Mouse (Mus musculus) right cerebral cortex, postnatal 36 days (tissue): Measurements from ENCODE around the gene Psg23.
"Not testable (repeated sequence)": the region's sequence is repeated elsewhere in the genome, so short reads cannot be mapped to it uniquely, and the experiment has no call there.

ENCODE experiments used
- DNase-seq, 2 experiments: peaks; one replicate each; pipeline ENCODE4 v3.0.0; 2022; ENCODE audit warnings: low spot score in 2 of 2, mixed read lengths in 1 of 2

The Psg23 gene

DNA sequence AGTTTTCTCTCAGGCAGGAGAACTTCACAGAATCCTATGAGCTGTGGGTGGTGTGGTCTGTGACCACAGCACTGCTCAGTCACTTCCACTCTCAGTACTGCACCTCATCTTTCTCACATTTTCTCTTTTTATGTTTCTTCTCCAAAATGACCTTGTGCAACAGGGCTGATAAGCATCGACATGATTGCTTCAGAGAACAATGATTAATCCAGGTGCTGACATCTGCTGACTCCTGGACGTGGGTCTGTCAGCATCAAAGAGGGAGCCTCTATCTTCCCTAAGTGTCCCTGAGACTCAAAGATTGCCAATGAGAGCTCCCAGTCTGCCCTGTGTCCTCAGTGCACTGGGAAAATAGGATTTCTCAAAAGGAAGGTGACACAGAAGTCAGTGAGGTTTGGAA, at the start of gene Psg23:
Gene Psg23, minus strand, starts transcription at position 101 of the 400 bp plus-strand sequence.
- DNase-seq = not testable (repeated sequence)

DNA sequence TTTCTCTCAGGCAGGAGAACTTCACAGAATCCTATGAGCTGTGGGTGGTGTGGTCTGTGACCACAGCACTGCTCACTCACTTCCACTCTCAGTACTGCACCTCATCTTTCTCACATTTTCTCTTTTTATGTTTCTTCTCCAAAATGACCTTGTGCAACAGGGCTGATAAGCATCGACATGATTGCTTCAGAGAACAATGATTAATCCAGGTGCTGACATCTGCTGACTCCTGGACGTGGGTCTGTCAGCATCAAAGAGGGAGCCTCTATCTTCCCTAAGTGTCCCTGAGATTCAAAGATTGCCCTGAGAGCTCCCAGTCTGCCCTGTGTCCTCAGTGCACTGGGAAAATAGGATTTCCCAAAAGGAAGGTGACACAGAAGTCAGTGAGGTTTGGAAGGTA, 40.3 kb upstream of the Psg23 start, which contains the start of gene Psg21:
Gene Psg21, minus strand, starts transcription at position 101 of the 400 bp plus-strand sequence.
- DNase-seq = not testable (repeated sequence)

DNA sequence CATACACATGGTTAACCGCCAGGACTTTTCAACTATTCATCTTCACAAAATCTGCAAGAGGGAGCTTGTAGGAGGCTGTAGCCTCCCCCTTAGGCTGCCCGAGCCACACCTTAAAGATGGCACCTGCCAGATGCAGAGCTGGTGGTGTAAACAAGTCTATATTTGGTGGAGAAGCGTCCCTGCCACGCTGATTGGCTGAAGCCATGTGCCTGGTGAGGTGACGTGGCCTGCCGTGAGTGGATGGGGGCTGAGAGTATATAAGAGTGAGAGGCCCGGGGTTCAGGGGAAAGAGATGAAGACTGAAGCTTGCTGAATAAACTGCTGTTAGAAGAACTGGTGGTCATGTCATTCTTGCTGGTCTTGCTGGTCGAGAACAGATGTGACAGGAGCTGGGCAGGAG, 10.6 kb upstream of the Psg23 start:
- not testable (repeated sequence) for DNase-seq

DNA sequence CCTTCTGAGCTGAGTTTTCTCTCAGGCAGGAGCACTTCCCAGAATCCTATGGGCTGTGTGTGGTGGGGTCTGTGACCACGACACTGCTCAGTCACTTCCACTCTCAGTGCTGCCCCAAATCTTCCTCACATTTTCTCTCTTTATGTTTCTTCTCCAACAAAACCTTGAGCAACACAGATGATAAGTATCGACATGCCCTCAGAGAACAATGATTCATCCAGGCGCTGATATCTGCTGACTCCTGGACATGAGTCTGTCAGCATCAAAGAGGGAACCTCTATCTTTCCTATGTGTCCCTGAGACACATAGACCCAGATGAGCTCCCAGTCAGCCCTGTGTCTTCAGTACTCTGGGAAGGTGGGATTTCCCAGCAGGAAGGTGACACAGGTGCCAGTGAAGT, 49.1 kb downstream of the Psg23 start, which contains the start of gene Psg27:
Gene Psg27, minus strand, starts transcription at position 101 of the 400 bp plus-strand sequence.
- DNase-seq = no peak

DNA sequence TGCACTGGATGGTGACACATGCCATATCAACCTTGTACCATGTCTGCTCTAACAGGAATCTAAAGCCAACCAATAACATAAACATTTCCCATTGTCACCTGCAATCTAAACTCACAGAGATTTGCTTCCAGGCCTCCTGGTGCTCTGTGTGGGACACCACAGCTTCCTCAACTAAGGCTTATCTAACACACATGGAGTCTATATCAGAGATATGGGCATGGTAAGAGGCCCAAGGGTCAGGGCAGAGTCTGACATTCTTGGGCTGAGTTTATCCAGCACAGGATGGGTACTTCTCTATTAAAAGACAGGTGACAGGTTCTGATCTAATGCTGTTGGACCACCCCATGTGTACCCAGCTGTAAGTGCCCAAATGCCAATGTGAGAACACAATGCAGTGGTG, 56.5 kb downstream of the Psg23 start:
- DNase-seq = no peak
